Mouse (Mus musculus) CH12.LX (cell line): ENCODE measurements around the gene Rho.

Experiments used
- ETS1 ChIP-seq: conservative IDR thresholded peaks from 2 replicates; pipeline ENCODE4 v1.6.1; 2012; ENCODE audit warnings: low read depth, mild to moderate bottlenecking, inconsistent platforms, low read length, improper control_type of control experiment, moderate library complexity
- TCF12 ChIP-seq: IDR thresholded peaks from 2 replicates; pipeline ENCODE4 v1.6.1; 2014; ENCODE audit warnings: low read depth, mild to moderate bottlenecking, inconsistent platforms, low read length, improper control_type of control experiment
- ZNF384 ChIP-seq: IDR thresholded peaks from 2 replicates; pipeline ENCODE4 v1.6.1; 2012; ENCODE audit warnings: low read depth, low read length, improper control_type of control experiment, inconsistent platforms

DNA sequence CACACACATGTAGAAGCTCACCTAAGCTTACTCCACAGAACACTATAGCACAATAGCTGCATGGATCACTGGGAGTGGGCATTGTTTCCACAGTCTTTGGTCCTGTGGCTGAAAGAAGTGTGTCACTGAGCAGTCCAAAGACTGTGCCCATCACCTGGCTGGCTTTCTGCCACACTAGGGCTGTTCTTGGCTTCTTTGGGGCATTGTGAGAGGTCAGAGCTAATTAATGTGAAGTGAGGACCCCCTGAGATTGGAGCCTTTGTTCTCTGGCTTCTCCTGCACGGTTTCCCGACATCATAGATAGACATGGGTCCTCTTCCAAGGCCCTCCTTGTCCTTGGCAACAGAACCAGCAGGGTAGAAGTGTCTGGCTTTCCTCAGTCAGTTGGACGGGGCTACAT, 39.2 kb upstream of the Rho start:
- TF ChIP-seq ETS1 = no peak
- TF ChIP-seq TCF12 = no peak
- no peak for TF ChIP-seq ZNF384
